Mouse (Mus musculus): ENCODE results near the gene Arid1b.

Arid1b gene

GRCm38 (mm10) chr17:5285877-5286440 lies 291.8 kb downstream of the Arid1b start:
- no peak for DNase-seq (ENCODE audit: low spot score)

DNA sequence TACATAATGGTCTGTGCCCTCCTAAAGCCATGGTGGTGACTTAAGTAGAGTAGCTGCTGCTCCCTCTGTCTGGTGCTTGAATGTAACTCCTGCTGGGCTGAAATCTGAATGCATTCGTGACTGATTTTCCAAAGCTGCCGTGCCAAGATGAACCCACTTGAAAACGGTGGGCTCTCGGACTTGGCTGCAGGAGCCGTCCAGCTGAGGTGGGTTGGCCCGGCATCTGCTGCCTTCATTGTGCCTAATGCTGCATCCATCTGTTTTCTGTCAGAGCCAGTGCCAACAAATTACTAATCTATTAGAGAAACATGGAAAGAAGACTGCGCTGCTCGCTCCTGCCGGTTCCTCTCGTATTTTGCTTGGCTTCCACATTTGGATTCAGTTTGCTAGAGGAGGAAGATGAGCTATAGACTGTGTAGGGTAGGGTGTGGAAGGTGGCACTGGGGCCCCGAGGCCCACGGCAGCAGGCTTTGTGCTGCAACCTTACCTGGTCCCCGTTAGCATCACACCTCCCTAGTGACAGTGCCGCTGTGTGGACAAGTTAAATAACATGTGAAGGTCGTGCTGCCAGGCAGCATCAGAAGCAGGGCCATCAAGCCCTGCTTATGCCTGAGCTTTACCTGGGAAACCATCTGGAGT lies 292.6 kb downstream of the Arid1b start:
- no peak for DNase-seq (ENCODE audit: low spot score)

DNA sequence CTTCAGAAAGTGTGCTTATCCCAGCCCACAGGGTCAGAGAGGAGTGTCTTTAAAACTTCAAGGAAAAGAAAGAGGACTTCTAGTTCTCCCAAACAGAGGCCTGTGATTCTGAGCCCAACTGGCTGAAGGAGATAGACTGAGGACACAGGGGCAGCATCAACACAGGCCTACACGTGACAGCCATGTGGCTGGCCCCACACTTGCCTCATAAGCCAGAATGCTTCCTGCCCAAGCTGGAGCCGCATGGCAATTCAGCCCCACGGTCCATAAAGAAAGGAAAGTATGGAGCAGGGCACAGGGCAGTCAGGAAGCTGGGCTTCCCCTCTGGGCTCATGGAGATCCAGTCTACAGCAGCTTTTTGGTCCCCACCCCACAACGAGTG lies 293.1 kb downstream of the Arid1b start:
- no peak for DNase-seq (ENCODE audit: low spot score)

GRCm38 (mm10) chr17:5287641-5288040 lies 293.5 kb downstream of the Arid1b start:
- no peak for DNase-seq (ENCODE audit: low spot score)

GRCm38 (mm10) chr17:5293653-5294584 lies 299.8 kb downstream of the Arid1b start:
- peak; percentile 44 for DNase-seq (ENCODE audit: low spot score)

GRCm38 (mm10) chr17:5295086-5295947 lies 301.2 kb downstream of the Arid1b start:
- peak; percentile 86 for DNase-seq (ENCODE audit: low spot score)

GRCm38 (mm10) chr17:5295948-5296262 lies 301.8 kb downstream of the Arid1b start:
- peak; percentile 84 for DNase-seq (ENCODE audit: low spot score)

GRCm38 (mm10) chr17:5297491-5297890 lies 303.4 kb downstream of the Arid1b start:
- DNase-seq (ENCODE audit: low spot score) = no peak

- DNase-seq (ENCODE audit: low spot score) = no peak
These were observed 303.9 kb downstream of the Arid1b start for GRCm38 (mm10) chr17:5297984-5298383.

DNA sequence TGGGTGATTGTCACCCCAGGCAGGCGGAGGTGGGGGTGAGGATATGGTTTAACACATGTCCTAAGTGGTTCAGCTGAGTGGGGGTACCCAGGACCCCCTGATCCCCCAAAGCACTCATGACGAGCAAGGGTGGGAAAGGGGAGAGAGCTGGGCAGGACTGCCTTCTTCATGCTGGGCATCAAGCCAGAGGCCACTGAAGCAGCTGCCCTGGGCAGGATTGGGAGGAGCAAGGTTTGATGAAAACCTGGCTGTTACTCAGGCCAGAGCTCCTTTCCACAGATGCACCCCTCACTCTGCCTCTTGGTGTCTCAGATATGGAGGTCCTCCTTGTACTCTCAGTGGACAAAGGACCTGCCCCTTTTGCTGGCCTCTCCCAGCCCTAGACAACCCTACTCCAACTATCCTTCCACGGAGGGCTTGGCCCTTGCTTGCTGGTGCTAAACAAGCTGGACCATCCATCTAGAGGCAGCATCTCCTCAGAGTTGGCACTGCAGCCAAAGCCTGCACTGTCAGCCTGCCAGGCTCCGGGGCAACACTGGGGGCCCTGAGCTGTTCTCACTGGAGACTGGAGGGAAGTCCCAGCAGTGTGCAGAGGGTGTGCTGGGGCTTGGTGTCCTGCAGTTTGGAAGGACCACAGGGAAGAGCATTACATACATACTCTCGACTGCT lies 304.9 kb downstream of the Arid1b start:
- DNase-seq (ENCODE audit: low spot score) = peak; percentile 56

DNA sequence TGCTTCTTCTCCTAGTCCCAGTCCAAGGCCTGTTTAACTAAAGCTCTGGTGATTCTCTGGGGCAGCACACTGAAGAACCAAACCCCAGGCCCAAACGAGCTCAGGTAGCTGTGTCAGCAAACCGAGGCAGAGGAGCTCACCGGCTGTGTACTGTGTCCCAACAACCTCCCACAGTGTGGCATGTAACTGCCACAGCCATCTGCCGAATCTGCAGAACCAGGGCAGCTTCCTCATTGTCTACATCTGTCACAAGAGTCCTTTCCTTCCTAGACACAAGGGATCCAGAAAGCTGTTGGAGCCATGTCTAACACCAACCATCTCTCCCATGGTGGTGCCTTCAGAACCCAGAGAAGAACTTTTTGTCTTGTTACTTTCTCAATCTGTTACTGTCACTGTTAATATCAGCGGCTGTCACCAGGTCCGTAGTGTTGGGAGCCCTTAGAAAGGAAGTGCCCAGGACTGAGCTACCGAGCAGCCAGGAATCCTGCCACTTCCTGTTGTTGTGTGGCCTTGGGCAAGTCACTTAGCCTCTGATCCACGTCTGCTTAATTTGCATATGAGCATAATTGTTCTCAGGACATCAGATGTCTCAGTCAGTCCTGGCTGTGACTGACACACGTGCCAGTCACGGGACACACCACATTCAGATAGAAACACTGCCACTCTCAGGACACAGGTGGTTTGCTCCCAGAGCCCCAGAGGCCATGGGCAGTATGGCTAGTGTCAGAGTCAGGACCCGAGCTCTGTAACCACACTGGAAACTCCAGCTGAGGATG lies 309.0 kb downstream of the Arid1b start:
- DNase-seq (ENCODE audit: low spot score) = peak; percentile 10

GRCm38 (mm10) chr17:5305783-5306477 lies 311.8 kb downstream of the Arid1b start:
- no peak for DNase-seq (ENCODE audit: low spot score)

GRCm38 (mm10) chr17:5309930-5310329 lies 315.8 kb downstream of the Arid1b start:
- no peak for DNase-seq (ENCODE audit: low spot score)

GRCm38 (mm10) chr17:5310425-5310888 lies 316.3 kb downstream of the Arid1b start:
- DNase-seq (ENCODE audit: low spot score) = no peak

DNA sequence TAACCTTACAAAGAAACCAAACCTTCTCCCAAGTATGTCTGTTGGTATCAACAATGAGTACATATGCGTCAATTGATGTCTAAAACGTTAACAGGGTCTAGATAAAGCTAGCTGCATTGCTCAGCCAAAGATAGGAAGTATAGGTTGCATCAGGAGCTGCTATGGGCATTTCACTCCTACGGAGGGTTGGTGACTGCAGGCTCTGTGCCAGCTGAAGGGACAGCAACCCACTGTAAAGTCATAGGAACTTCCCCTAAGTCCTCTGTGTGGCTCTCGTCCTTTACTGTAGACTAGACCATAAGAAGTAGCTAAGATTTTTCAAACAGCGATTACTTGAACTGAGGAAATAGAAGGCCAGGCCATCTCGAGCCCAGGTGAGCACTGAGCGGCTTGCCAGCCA lies 316.9 kb downstream of the Arid1b start:
- DNase-seq (ENCODE audit: low spot score) = no peak

GRCm38 (mm10) chr17:5312307-5312706 lies 318.2 kb downstream of the Arid1b start:
- DNase-seq (ENCODE audit: low spot score) = no peak

DNA sequence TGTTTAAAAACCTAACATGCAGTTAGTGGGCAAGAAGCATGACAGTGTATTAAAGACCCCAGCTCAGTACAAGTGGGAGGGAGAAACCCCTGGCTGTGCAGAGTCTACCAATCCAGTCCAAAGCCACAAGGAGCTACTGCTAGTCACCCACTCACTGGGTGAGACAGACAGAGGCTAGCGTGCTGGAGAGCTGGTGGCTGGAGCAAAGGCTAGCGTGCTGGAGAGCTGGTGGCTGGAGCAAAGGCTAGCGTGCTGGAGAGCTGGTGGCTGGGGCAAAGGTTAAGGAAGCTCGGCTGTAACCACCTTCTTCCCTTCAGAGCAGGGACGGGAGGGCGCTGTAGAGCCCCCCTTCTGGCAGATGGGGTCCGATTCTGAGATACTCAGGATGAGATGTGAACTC lies 320.6 kb downstream of the Arid1b start:
- no peak for DNase-seq (ENCODE audit: low spot score)

DNA sequence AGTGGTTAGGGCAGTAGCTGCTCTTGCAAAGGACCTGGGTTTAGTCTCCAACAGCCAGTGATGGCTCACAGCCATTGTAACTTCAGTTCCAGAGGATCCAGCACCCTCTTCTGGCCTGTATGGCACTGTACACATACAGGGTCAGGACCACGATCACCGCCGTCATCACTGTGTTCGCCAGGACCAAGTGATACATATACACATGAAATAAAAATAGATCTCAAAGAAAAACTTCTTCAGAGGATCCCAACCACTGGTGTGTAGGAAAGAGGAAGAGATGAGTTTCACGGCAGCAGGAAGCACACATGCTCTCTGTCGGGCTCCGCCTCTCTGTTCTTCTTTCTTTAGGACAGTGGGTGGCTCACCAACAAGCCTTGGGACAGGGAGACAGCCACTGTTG lies 322.4 kb downstream of the Arid1b start:
- peak; percentile 15 for DNase-seq (ENCODE audit: low spot score)

DNA sequence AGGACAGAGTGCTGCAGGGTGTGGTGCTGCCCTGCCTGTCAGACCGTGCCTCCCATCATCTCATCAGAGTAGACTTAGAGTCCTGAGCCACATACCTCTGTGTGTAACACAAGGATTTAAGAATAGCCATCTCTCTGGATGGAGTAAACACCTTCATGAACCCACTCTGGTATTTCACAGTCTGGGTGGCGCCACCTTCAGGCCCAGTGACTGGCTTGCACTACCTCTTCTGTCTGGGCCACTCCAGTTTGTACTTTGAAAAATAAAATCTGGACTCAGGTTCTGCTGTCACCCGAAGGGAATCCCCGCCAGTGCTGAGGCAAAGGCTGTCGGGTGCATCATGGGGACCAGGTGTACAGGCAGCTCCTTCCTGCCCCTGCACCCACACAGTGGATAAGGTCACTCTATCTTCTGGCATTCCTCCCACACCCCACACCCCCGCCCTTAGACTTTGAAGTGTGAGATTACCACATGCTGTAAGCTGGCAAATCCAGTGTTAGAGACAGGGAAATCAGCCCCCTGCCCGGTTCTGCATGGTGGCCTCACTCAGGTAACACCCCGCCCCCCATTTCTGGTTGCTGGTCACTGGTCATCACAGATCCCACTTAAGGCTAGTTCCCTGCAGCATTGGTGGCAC lies 327.6 kb downstream of the Arid1b start:
- no peak for DNase-seq (ENCODE audit: low spot score)

GRCm38 (mm10) chr17:5322594-5322993 lies 328.5 kb downstream of the Arid1b start:
- DNase-seq (ENCODE audit: low spot score) = no peak

All from adipocyte (in vitro differentiated cells).